Mouse (Mus musculus) kidney, adult 2 months (tissue): ENCODE data around the gene Armcx6. TPM values are rescaled to one million over a fixed set of nuclear protein-coding genes. Genes with fewer than 3 reads are reported as not detected.
"Not testable (repeated sequence)": the region's sequence is repeated elsewhere in the genome, so short reads cannot be mapped to it uniquely, and the experiment has no call there.

ENCODE experiments used
- DNase-seq: peaks from one replicate; pipeline ENCODE4 v3.0.0; 2021
- H3K27ac ChIP-seq: fragments of 200-500 bp; 2 replicates; pipeline ENCODE4 v1.5.1; 2012; ENCODE audit warnings: low read depth, low read length, control low read depth, inconsistent platforms; ENCODE audit not compliant: insufficient read depth
- H3K27me3 ChIP-seq: fragments of 200-500 bp; replicated peaks from 2 replicates; pipeline ENCODE4 v1.6.1; 2012; ENCODE audit warnings: mild to moderate bottlenecking, moderate library complexity, low read length, inconsistent platforms; ENCODE audit not compliant: control insufficient read depth, insufficient read depth
- H3K36me3 ChIP-seq: fragments of 200-500 bp; 2 replicates; pipeline ENCODE4 v1.6.1; 2012; ENCODE audit warnings: mild to moderate bottlenecking, moderate library complexity, low read length, inconsistent platforms; ENCODE audit not compliant: control insufficient read depth, insufficient read depth
- H3K4me1 ChIP-seq: fragments of 200-500 bp; 2 replicates; pipeline ENCODE4 v1.6.1; 2011; ENCODE audit warnings: low read length; ENCODE audit not compliant: control insufficient read depth, insufficient read depth
- H3K4me3 ChIP-seq: fragments of 200-500 bp; 2 replicates; pipeline ENCODE4 v1.5.1; 2011; ENCODE audit warnings: mild to moderate bottlenecking, low read depth, low read length, control low read depth; ENCODE audit not compliant: insufficient read depth
- CTCF ChIP-seq: fragments of 200-500 bp; conservative IDR thresholded peaks from 2 replicates; pipeline ENCODE4 v1.5.1; 2011; ENCODE audit warnings: low read depth, mild to moderate bottlenecking, control low read depth, low read length, moderate library complexity, mixed read lengths; ENCODE audit not compliant: insufficient read depth, insufficient read length
- POLR2A ChIP-seq: fragments of 200-500 bp; IDR thresholded peaks from one replicate; pipeline ENCODE4 v1.6.1; 2011; ENCODE audit warnings: low read depth, low read length, control low read depth
- WGBS: fragments of 180-500 bp; shearing (Covaris S2); methylation state at CpG from one replicate; pipeline ENCODE4 v1.1.7; 2018; 5-methylcytosine and 5-hydroxymethylcytosine counted together
- polyA plus RNA-seq: library from polyadenylated mRNA; depleted of rRNA; stranded (reverse); fragments of >200 nt; gene quantifications from 2 replicates; pipeline ENCODE4 v1.2.3, GENCODE M21; 2012; rRNA removed

Armcx6 gene
- 1.3 and 1.5 TPM in 2 replicates for polyA plus RNA-seq

- Histone ChIP-seq H3K27ac (no peak within 1 kb of the TSS), H3K27me3 (no peaks in the 10 kb centered on the region), H3K36me3 (no peaks in the 10 kb centered on the region), H3K4me1 (no peaks in the 10 kb centered on the region), H3K4me3 (peak within 1 kb of the TSS; percentile 48)
- peak; percentile 71 for DNase-seq
- WGBS: under 1% methylated on average over 36 of the region's 36 CpGs
- TF ChIP-seq POLR2A (no peak), CTCF (no peak)
Measured at GRCm38 (mm10) chrX:134750764-134751592, at the start of gene Armcx6. Gene Armcx6 (minus strand): TSS chrX:134751417.

DNA sequence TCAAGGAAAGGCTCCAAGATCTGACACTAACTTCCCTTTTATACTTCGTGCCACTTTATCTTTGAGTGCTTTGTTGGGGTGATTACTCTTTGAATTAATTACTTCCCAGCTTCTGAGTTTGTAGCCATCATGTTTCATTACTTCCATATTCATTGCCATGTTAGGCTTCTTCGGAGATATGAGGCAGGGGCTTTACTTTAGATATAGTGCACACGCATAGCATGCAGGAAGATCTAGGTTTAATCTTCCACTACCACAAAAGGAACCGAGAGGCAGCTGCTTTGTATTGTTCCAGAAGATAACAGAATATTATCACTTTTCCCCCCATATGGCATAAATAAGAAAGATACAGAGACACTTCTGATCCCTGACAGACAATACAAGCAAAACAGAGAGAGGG lies 36.5 kb upstream of the Armcx6 start:
- 82% methylated on average over 4 of the region's 4 CpGs for WGBS
- no peaks in the 10 kb centered on the region for H3K36me3 ChIP-seq
- H3K27me3 ChIP-seq: no peaks in the 10 kb centered on the region
- DNase-seq: no peak
- no peak overlapping the region for H3K4me3 ChIP-seq
- H3K4me1 ChIP-seq: no peaks in the 10 kb centered on the region
- no peak overlapping the region for H3K27ac ChIP-seq
- TF ChIP-seq POLR2A (no peak), CTCF (no peak)

GRCm38 (mm10) chrX:134763428-134764198 lies 12.4 kb upstream of the Armcx6 start:
- WGBS: 31% methylated on average over 3 of the region's 4 CpGs
- H3K4me1 ChIP-seq, H3K36me3 ChIP-seq, H3K27me3 ChIP-seq, DNase-seq, H3K27ac ChIP-seq, H3K4me3 ChIP-seq: not testable (repeated sequence)

DNA sequence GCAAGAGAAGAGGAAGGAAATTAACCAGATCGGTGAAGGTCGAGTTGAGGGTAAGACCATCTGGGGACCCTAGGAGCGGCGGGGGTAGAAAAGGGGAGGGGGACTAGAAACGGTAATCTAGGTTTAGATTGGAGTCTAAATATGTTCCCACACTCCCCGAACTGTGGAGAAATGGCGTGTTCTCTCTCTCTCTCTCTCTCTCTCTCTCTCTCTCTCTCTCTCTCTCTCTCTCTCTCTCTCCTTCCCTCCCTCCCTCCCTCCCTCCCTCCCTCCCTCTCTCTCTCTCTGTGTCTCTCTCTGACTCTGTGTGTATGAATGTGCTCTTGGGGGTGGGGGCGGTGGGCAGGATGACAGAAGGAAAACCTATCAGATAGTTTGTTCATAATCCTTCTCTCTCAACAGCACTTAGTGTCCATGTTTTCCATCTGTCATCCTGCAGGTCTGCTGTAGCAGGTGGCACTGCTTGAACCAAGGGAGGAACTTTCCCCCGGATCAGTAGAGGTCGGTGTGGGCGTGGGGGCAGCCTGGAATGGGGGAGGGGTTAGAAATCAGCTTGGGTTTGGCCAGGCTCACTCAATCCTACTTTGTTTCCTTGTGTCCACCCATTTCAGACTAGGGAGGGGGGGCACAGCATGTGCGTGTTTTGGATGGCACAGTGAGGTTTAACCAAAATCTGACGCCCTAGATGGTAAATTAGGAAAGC lies 6.2 kb upstream of the Armcx6 start:
- WGBS: 10% methylated on average over 12 of the region's 13 CpGs
- DNase-seq: no peak
- TF ChIP-seq POLR2A: no peak
- no peak for TF ChIP-seq CTCF
- H3K27ac ChIP-seq: no peak overlapping the region
- 0 out of 2 replicates have a peak, but pooled peaks cover 3% of the 10 kb centered on the region for H3K4me1 ChIP-seq
- no peaks in the 10 kb centered on the region for H3K27me3 ChIP-seq
- peak overlapping the region; percentile 79 for H3K4me3 ChIP-seq
- H3K36me3 ChIP-seq: no peaks in the 10 kb centered on the region

GRCm38 (mm10) chrX:134756434-134757292 lies 5.4 kb upstream of the Armcx6 start, which contains the start of gene Armcx3:
Gene Armcx3 (plus strand): TSS chrX:134756595.
- Histone ChIP-seq H3K27ac (peak within 1 kb of the TSS; percentile 40; the same call in 1 of the 2 replicates), H3K4me1 (0 out of 2 replicates have a peak, but pooled peaks cover 3% of the 10 kb centered on the region), H3K36me3 (no peaks in the 10 kb centered on the region), H3K4me3 (peak within 1 kb of the TSS; percentile 79), H3K27me3 (no peaks in the 10 kb centered on the region)
- TF ChIP-seq CTCF (no peak), POLR2A (peak; percentile 25)
- DNase-seq: peak; percentile 70
- under 1% methylated on average over 43 of the region's 46 CpGs for WGBS

DNA sequence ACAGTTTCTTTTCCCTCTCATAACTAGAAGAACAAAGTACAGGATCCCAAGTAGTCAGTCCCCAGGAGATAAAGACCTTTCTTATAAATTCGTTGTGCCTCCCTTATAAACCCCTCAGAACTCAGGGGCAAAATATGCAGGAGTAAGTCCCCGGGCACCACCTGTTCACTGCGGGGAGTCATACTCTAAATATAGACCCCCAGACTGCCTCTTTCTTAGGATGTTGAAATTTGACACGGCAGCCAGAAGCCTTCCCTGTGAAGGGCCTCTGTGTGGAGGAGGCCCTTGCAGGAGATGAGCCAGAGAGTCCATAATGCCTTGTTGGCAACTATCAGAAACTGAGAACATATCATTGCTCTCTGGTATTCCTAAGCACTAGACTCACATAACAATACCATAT lies 1.4 kb upstream of the Armcx6 start:
- Histone ChIP-seq H3K27ac (no peak overlapping the region), H3K27me3 (no peaks in the 10 kb centered on the region), H3K4me1 (0 out of 2 replicates have a peak, but pooled peaks cover 1% of the 10 kb centered on the region), H3K4me3 (no peak overlapping the region), H3K36me3 (no peaks in the 10 kb centered on the region)
- TF ChIP-seq CTCF (no peak), POLR2A (no peak)
- no peak for DNase-seq
- 44% methylated on average over 4 of the region's 4 CpGs for WGBS
